Mouse (Mus musculus) CH12.LX (cell line): Measurements from ENCODE around the gene Gm20736. TPM values are rescaled to one million over a fixed set of nuclear protein-coding genes. Genes with fewer than 3 reads are reported as not detected.
"Not testable (repeated sequence)": the region's sequence is repeated elsewhere in the genome, so short reads cannot be mapped to it uniquely, and the experiment has no call there.

Experiments used
- DNase-seq: peaks from one replicate; pipeline ENCODE4 v3.0.0-alpha.2; 2013; ENCODE audit errors: extremely low read depth
- H3K27ac ChIP-seq: 2 replicates; pipeline ENCODE4 v1.5.1; 2012; ENCODE audit warnings: low read depth, mild to moderate bottlenecking, control low read depth, moderate library complexity; ENCODE audit not compliant: insufficient read depth
- H3K27me3 ChIP-seq: replicated peaks from 2 replicates; pipeline ENCODE3; 2012; ENCODE audit warnings: inconsistent platforms
- H3K36me3 ChIP-seq, 2 experiments: replicated peaks in 1 of 2; 2 replicates each; pipeline versions ENCODE3 to v1.6.1; 2012; ENCODE audit warnings: inconsistent platforms in 1 of 2, low read length in 1 of 2, mild to moderate bottlenecking in 1 of 2, mixed read lengths in 1 of 2, moderate library complexity in 1 of 2; ENCODE audit not compliant: control insufficient read depth in 1 of 2, insufficient read depth in 1 of 2
- H3K4me1 ChIP-seq, 2 experiments: 2 replicates each; pipeline ENCODE4 v1.6.1; 2012; ENCODE audit warnings: inconsistent platforms in 1 of 2, moderate library complexity in 1 of 2; ENCODE audit not compliant: insufficient read depth in 2 of 2, control insufficient read depth in 1 of 2
- H3K4me2 ChIP-seq: 2 replicates; pipeline ENCODE4 v1.6.1; 2012; ENCODE audit warnings: low read depth, mild to moderate bottlenecking, control low read depth; ENCODE audit not compliant: poor library complexity, insufficient read depth, severe bottlenecking
- H3K4me3 ChIP-seq, 3 experiments: fragments of 150-350 bp in 1 of 3; sonication (generic) in 1 of 3; replicated peaks in 1 of 3; 2 replicates each; pipeline versions ENCODE3 to v1.5.1; 2011 to 2012; ENCODE audit warnings: low read depth in 2 of 3, low read length in 2 of 3, mild to moderate bottlenecking in 2 of 3, moderate library complexity in 2 of 3, control low read depth in 1 of 3, improper control_type of control experiment in 1 of 3, inconsistent platforms in 1 of 3, mixed read lengths in 1 of 3; ENCODE audit not compliant: poor library complexity in 1 of 3
- H3K79me2 ChIP-seq: replicated peaks from 2 replicates; pipeline ENCODE4 v1.6.1; 2012; ENCODE audit warnings: mild to moderate bottlenecking, moderate library complexity; ENCODE audit not compliant: control insufficient read depth, poor library complexity, insufficient read depth, severe bottlenecking; ENCODE audit errors: extremely low read depth
- H3K9ac ChIP-seq: 2 replicates; pipeline ENCODE4 v1.6.1; 2012; ENCODE audit warnings: low read depth, mild to moderate bottlenecking, control low read depth, moderate library complexity; ENCODE audit not compliant: insufficient read depth
- H3K9me3 ChIP-seq: replicated peaks from 2 replicates; pipeline ENCODE3; 2012; ENCODE audit warnings: low read length, inconsistent platforms, mixed read lengths
- dilution Hi-C: fragments of 300-500 bp; cut with MboI; formaldehyde crosslinking; loops from 2 replicates; pipeline ENCODE4 v1.14.3; 2020; ENCODE audit warnings: low sequenced_read_pairs; ENCODE audit not compliant: extremely low pct_unique_long_range_greater_than_20kb, extremely low pct_ligation_motif_present
- in situ Hi-C: fragments of 300-500 bp; cut with MboI; formaldehyde crosslinking; loops from 3 replicates; pipeline ENCODE4 v1.14.3; 2019; ENCODE audit warnings: low sequenced_read_pairs, low pct_ligation_motif_present, low pct_unique_long_range_greater_than_20kb, mixed read lengths
- polyA plus RNA-seq: library from polyadenylated mRNA; unstranded; fragments of >175 nt; gene quantifications from 2 replicates; pipeline ENCODE4 v1.2.1, GENCODE M21; 2012; ENCODE audit warnings: low read depth; ENCODE audit not compliant: insufficient read length
- total RNA-seq, 2 experiments: library from RNA; depleted of rRNA; stranded (reverse); fragments of 300-350 nt in 1 of 2; fragments of >200 nt in 1 of 2; gene quantifications; 2 replicates each; pipeline ENCODE4 v1.2.3; 2012 to 2014

Gm20736 gene
- not detected in 2 replicates for total RNA-seq (2012; rRNA removed)
- total RNA-seq (2014; rRNA removed): not detected in 2 replicates
- polyA plus RNA-seq: not detected in 2 replicates

- H3K9me3 ChIP-seq, H3K4me2 ChIP-seq, H3K9ac ChIP-seq, H3K79me2 ChIP-seq, H3K27ac ChIP-seq, dilution Hi-C loops, in situ Hi-C loops, DNase-seq, H3K4me1 ChIP-seq, H3K27me3 ChIP-seq, H3K4me3 ChIP-seq, H3K36me3 ChIP-seq: not testable (repeated sequence)
These were observed at the start of gene Gm20736 for GRCm38 (mm10) chrY:65377390-65377789. Gm20736 (plus strand) TSS chrY:65377690.

Other genes starting within 250 kb of the Gm20736 start
- gene Gm20924, start 170.2 kb upstream of the Gm20736 start, total RNA-seq (2012; rRNA removed): not detected in 2 replicates
- gene Gm20924, start 170.2 kb upstream of the Gm20736 start, total RNA-seq (2014; rRNA removed): not detected in 2 replicates
- gene Gm20924, start 170.2 kb upstream of the Gm20736 start, polyA plus RNA-seq: not detected in 2 replicates